Mouse (Mus musculus) limb, embryonic 11.5 days (tissue): ENCODE results near the gene Agbl3. TPM values are rescaled to one million over a fixed set of nuclear protein-coding genes. Genes with fewer than 3 reads are reported as not detected.

Experiments used
- ATAC-seq: fragments of 200-750 bp; cut with Nextera tagmentation; 2 replicates; pipeline ENCODE4 v1.8.0; 2017; ENCODE audit warnings: low read depth; ENCODE audit not compliant: insufficient number of reproducible peaks, low FRiP score, low TSS enrichment
- DNase-seq: peaks from one replicate; pipeline ENCODE4 v3.0.0-alpha.2; 2015; ENCODE audit warnings: low spot score
- H3K27ac ChIP-seq: fragments of 300-500 bp; sonication (generic); replicated peaks from 2 replicates; pipeline ENCODE4 v1.5.1; 2014; ENCODE audit warnings: low read depth, mild to moderate bottlenecking, low read length
- H3K27me3 ChIP-seq: fragments of 300-500 bp; sonication (generic); 2 replicates; pipeline ENCODE4 v1.6.1; 2014; ENCODE audit warnings: mild to moderate bottlenecking, low read length, mixed read lengths; ENCODE audit not compliant: control insufficient read depth, insufficient read depth
- H3K36me3 ChIP-seq: fragments of 300-500 bp; sonication (generic); 2 replicates; pipeline ENCODE4 v1.6.1; 2014; ENCODE audit warnings: mild to moderate bottlenecking, low read length, moderate library complexity, mixed read lengths; ENCODE audit not compliant: control insufficient read depth, insufficient read depth
- H3K4me1 ChIP-seq: fragments of 300-500 bp; sonication (generic); 2 replicates; pipeline ENCODE4 v1.6.1; 2014; ENCODE audit warnings: low read length, mixed read lengths; ENCODE audit not compliant: control insufficient read depth, insufficient read depth
- H3K4me2 ChIP-seq: fragments of 300-500 bp; sonication (generic); 2 replicates; pipeline ENCODE4 v1.6.1; 2014; ENCODE audit warnings: low read depth, mild to moderate bottlenecking, moderate library complexity; ENCODE audit not compliant: severe bottlenecking
- H3K4me3 ChIP-seq: fragments of 300-500 bp; sonication (generic); 2 replicates; pipeline ENCODE4 v1.5.1; 2014; ENCODE audit warnings: low read depth, low read length
- H3K9ac ChIP-seq: fragments of 300-500 bp; sonication (generic); 2 replicates; pipeline ENCODE4 v1.6.1; 2014; ENCODE audit warnings: mild to moderate bottlenecking, low read length
- H3K9me3 ChIP-seq: fragments of 300-500 bp; sonication (generic); 2 replicates; pipeline ENCODE4 v1.6.1; 2016; ENCODE audit warnings: low read length; ENCODE audit not compliant: control insufficient read depth
- whole genome bisulfite sequencing: fragments of 180-500 bp; shearing (Covaris S2); extraction: QIAGEN DNeasy Blood & Tissue Kit; methylation state at CpG from one replicate; pipeline ENCODE4 v1.1.7; 2014; 5-methylcytosine and 5-hydroxymethylcytosine counted together
- polyA plus RNA-seq: library from polyadenylated mRNA; unstranded; fragments of >200 nt; fragmentation: Nextera tagmentation; extraction: Ambion mirVana; gene quantifications from 2 replicates; pipeline ENCODE4 v1.2.1, GENCODE M21; 2014

Agbl3 gene
- polyA plus RNA-seq, 1 experiment from 2014 or later = 6.1 TPM

DNA sequence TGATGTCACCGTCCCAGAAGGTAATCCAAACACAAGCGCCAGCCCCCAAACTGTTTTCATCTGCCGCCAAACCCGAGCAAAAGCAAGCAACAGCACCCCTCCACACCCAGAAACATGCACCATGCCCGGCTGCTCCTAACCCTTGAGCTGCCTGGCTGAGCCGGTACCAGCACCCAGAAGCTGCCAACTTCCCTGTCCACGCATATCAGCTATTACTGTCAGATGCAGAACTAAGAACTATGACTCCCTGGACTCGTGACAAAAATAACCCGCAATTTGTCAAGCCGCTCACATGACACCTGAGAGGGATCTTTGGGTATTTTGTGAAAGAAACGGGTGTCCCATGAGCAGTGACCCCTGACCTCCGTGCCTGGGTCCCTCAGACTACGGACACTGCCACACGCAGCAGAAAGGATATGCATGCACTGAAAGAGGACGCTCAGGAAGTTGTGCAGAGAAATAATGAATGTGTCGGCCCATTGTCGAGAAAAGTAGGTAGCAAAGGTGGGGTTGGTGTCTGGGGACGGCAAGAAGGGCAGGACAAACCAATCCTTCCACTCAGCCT, 127.5 kb downstream of the Agbl3 start:
- no peak overlapping the region for H3K27ac ChIP-seq
- H3K9me3 ChIP-seq = no peaks in the 10 kb centered on the region
- H3K27me3 ChIP-seq = no peaks in the 10 kb centered on the region
- no peak overlapping the region for H3K4me3 ChIP-seq
- no peak overlapping the region for H3K4me2 ChIP-seq
- 90% methylated on average over 18 of the region's 18 CpGs for WGBS
- ATAC-seq = no peak
- no peaks in the 10 kb centered on the region; the same call in 1 of the 2 replicates for H3K36me3 ChIP-seq
- H3K9ac ChIP-seq = no peak overlapping the region
- DNase-seq = no peak
- peaks cover 6% of the 10 kb centered on the region; the same call in 1 of the 2 replicates for H3K4me1 ChIP-seq

Other genes starting within 250 kb of the Agbl3 start
- gene Cald1, start 181.9 kb upstream of the Agbl3 start, polyA plus RNA-seq = 155 and 167 TPM in 2 replicates
- 1.3 and 1.6 TPM in 2 replicates for gene Tmem140, start 82.7 kb downstream of the Agbl3 start, polyA plus RNA-seq
- 15.0 and 15.2 TPM in 2 replicates for gene Cyren, start 97.6 kb downstream of the Agbl3 start, polyA plus RNA-seq
- gene Wdr91, start 130.4 kb downstream of the Agbl3 start, polyA plus RNA-seq = 10.3 and 10.9 TPM in 2 replicates
- gene Stra8, start 139.7 kb downstream of the Agbl3 start, polyA plus RNA-seq = not detected in 2 replicates
- gene Slc23a4, start 208.0 kb downstream of the Agbl3 start, polyA plus RNA-seq = 0.52 TPM in 2 replicates